Mouse (Mus musculus) retina, adult 2 months (tissue): ENCODE measurements around the gene Kdelr2.

Experiments used
- DNase-seq: peaks from one replicate; pipeline ENCODE4 v3.0.0-alpha.2; 2012; ENCODE audit warnings: low read depth, low spot score

Kdelr2 gene

GRCm38 (mm10) chr5:143400501-143400900 is 3.1 kb upstream of the Kdelr2 start:
- no peak for DNase-seq

GRCm38 (mm10) chr5:143401556-143401955 is 2.1 kb upstream of the Kdelr2 start:
- no peak for DNase-seq

- DNase-seq = no peak
These were observed 701 bp downstream of the Kdelr2 start for GRCm38 (mm10) chr5:143404148-143404930.

- no peak for DNase-seq
These were observed 1.6 kb downstream of the Kdelr2 start for GRCm38 (mm10) chr5:143405200-143405599.

- no peak for DNase-seq
These were observed 2.9 kb downstream of the Kdelr2 start for GRCm38 (mm10) chr5:143406548-143406947.

- DNase-seq = no peak
These were observed 5.6 kb downstream of the Kdelr2 start for GRCm38 (mm10) chr5:143409239-143409638.

- DNase-seq = no peak
These were observed 7.3 kb downstream of the Kdelr2 start for GRCm38 (mm10) chr5:143410841-143411395.

GRCm38 (mm10) chr5:143421484-143421883 is 17.8 kb downstream of the Kdelr2 start:
- no peak for DNase-seq

- DNase-seq = no peak
These were observed 19.4 kb downstream of the Kdelr2 start for GRCm38 (mm10) chr5:143422990-143423389.

GRCm38 (mm10) chr5:143423899-143424519 is 20.4 kb downstream of the Kdelr2 start:
- DNase-seq = peak; percentile 29

- peak; percentile 64 for DNase-seq
These were observed 30.8 kb downstream of the Kdelr2 start for GRCm38 (mm10) chr5:143434421-143434820.

GRCm38 (mm10) chr5:143441298-143441697 is 37.7 kb downstream of the Kdelr2 start:
- no peak for DNase-seq

GRCm38 (mm10) chr5:143441753-143442152 is 38.1 kb downstream of the Kdelr2 start:
- DNase-seq = no peak

GRCm38 (mm10) chr5:143463671-143464070 is 60.0 kb downstream of the Kdelr2 start:
- no peak for DNase-seq

GRCm38 (mm10) chr5:143464100-143464756 is 60.6 kb downstream of the Kdelr2 start, which contains the start of gene Daglb:
Daglb (plus strand) TSS chr5:143464584.
- DNase-seq = peak; percentile 78

GRCm38 (mm10) chr5:143464757-143465118 is 61.1 kb downstream of the Kdelr2 start:
- DNase-seq = no peak

- no peak for DNase-seq
These were observed 61.8 kb downstream of the Kdelr2 start for GRCm38 (mm10) chr5:143465156-143466085.

GRCm38 (mm10) chr5:143466891-143467669 is 63.4 kb downstream of the Kdelr2 start:
- no peak for DNase-seq

- DNase-seq = no peak
These were observed 64.3 kb downstream of the Kdelr2 start for GRCm38 (mm10) chr5:143467931-143468330.

GRCm38 (mm10) chr5:143469628-143470027 is 66.0 kb downstream of the Kdelr2 start:
- no peak for DNase-seq
